Mouse (Mus musculus) stomach, postnatal 0 days (tissue): ENCODE measurements around the gene Nap1l2.

Experiments used
- CTCF ChIP-seq: IDR thresholded peaks from 2 replicates; pipeline ENCODE4 v1.5.1; 2016; ENCODE audit warnings: antibody characterized with exemption, low read depth, mild to moderate bottlenecking, moderate library complexity
- EP300 ChIP-seq: optimal IDR thresholded peaks from 2 replicates; pipeline ENCODE3; 2016; ENCODE audit warnings: antibody characterized with exemption

DNA sequence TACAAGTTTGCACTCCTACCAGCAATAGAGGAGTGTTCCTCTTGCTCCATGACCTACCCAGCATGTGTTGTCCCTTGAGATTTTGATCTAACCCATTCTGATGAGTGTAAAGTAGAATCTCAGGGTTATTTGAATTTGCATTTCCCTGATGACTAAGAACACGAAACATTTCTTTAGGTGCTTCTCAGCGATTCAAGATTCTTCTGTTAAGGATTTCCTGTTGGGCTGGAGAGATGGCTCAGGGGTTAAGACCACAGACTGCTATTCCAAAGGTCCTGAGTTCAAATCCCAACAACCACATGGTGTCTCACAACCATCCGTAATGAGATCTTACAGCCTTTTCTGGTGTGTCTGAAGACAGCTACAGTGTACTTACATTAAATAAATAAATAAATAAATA is 47.9 kb downstream of the Nap1l2 start:
- TF ChIP-seq CTCF: no peak
- no peak for TF ChIP-seq EP300
